Mouse (Mus musculus) frontal cortex, adult 2 months (tissue): ENCODE data around the gene Isx. TPM values are rescaled to one million over a fixed set of nuclear protein-coding genes. Genes with fewer than 3 reads are reported as not detected.

Experiments used
- DNase-seq, 2 experiments: peaks; one replicate each; pipeline ENCODE4 v3.0.0; 2022; ENCODE audit warnings: low spot score in 1 of 2; ENCODE audit errors: extremely low spot score in 1 of 2
- polyA plus RNA-seq: library from polyadenylated mRNA; depleted of rRNA; stranded (reverse); fragments of >200 nt; gene quantifications from 2 replicates; pipeline ENCODE4 v1.2.3, GENCODE M21; 2012; rRNA removed

Gene Isx
- polyA plus RNA-seq, 1 experiment = not detected

GRCm38 (mm10) chr8:74897315-74897714, 24.3 kb downstream of the Isx start:
- DNase-seq = no peak

- peak; percentile 66 to 73 for DNase-seq
Observed at GRCm38 (mm10) chr8:74899796-74900195, 26.8 kb downstream of the Isx start.

GRCm38 (mm10) chr8:74901765-74902164, 28.8 kb downstream of the Isx start:
- DNase-seq = no peak

GRCm38 (mm10) chr8:74903054-74903842, 30.3 kb downstream of the Isx start:
- no peak for DNase-seq

- DNase-seq = no peak
Observed at GRCm38 (mm10) chr8:74906333-74906732, 33.4 kb downstream of the Isx start.

- no peak for DNase-seq
Observed at GRCm38 (mm10) chr8:74910708-74911107, 37.7 kb downstream of the Isx start.

- peak; percentile 34 to 66 for DNase-seq
Observed at GRCm38 (mm10) chr8:74920691-74921421, 47.9 kb downstream of the Isx start.

GRCm38 (mm10) chr8:74921882-74922518, 49.0 kb downstream of the Isx start:
- DNase-seq = peak; percentile 43 to 80

GRCm38 (mm10) chr8:74927940-74928339, 55.0 kb downstream of the Isx start:
- no peak for DNase-seq

GRCm38 (mm10) chr8:74930731-74931130, 57.8 kb downstream of the Isx start:
- peak in 1 of 2 experiments; percentile 76 for DNase-seq

- DNase-seq = peak; percentile 22 to 89
Observed at GRCm38 (mm10) chr8:74935308-74935707, 62.3 kb downstream of the Isx start.

GRCm38 (mm10) chr8:74936656-74937055, 63.7 kb downstream of the Isx start:
- DNase-seq = no peak

- no peak for DNase-seq
Observed at GRCm38 (mm10) chr8:74942056-74942455, 69.1 kb downstream of the Isx start.

Other genes with a start within 250 kb of the Isx start
- 33.6 and 37.0 TPM in 2 replicates for gene Hmgxb4, start 120.2 kb downstream of the Isx start, polyA plus RNA-seq
- gene Tom1, start 160.5 kb downstream of the Isx start, polyA plus RNA-seq = 49.6 and 52.8 TPM in 2 replicates
- 9.8 TPM in 2 replicates for gene Hmox1, start 220.4 kb downstream of the Isx start, polyA plus RNA-seq
- gene Mcm5, start 236.4 kb downstream of the Isx start, polyA plus RNA-seq = 7.5 and 7.6 TPM in 2 replicates